Mouse (Mus musculus): ENCODE results near the gene Mdc1.
"Not testable (repeated sequence)": the region's sequence is repeated elsewhere in the genome, so short reads cannot be mapped to it uniquely, and the experiment has no call there.

Mdc1 gene

DNA sequence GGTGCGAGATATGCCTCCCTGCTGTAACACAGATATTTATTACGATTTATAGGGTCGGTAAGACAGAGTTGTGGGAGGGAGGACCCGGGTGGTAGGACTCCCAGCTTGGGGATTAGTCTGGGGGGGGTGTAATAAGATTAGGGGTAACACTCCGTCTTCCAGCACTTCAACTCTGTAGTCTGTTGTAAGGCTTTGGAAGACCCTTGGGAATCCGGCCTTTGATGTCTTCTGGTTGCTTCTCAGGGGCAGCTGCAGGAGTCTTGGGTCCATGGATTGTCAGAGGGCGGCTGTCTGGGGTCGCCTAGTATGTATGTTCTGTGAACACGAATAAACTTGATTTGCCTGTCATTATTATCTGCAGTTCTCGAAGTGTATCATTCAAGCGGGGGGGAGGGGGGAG lies 18.8 kb upstream of the Mdc1 start:
- DNase-seq (ENCODE audit: low read depth, low spot score) = no peak

DNA sequence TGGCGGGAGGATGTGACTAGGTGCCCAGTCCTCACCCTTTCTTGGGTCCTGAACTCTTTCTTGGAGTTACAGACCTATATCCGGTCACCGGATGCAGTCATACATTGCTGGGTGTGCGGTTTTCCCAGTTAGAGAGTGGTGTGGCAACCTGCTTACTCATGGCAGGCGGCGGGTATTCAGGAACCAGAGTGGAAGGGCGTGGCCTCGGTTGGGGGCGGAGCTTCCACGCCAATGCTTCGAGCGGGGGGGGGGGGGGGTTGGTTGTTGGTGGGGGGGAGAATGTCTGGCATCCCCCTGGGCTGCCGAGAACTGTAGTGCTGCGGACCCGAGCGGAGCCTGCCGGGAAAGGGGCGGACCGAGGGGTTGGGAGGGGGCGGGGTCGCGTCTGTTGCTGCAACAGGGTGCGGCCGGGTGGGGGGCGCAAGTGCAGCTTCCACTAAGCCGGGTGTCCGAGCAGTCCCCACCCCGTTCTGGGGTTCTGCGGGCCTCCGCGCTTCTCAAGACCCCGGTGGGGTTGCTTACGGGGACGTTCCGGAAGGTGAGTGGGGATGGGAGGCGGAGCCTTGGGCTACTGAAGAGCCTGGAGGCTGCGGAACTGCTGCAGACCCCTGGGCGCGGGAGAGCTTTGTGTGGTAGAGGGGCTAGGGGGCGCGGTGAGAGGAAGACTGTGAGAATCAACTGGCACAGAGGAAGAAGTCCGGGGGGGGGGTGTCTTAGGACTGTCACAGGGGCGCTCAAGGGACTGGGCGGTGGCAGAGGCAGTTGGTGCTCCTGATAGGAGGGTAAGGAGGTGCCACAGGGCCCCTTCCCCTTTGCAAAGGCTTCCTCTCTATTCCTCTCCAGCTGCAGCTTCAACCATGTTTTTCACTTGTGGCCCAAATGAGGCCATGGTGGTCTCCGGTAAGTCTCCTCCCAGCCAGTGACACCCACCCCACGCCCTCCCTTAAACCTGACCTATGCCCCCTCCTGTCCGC lies 18.1 kb upstream of the Mdc1 start, which contains the start of gene Flot1:
Gene Flot1, plus strand, starts transcription at position 267 of the 974 bp plus-strand sequence.
- no peak for DNase-seq (ENCODE audit: low read depth, low spot score)

DNA sequence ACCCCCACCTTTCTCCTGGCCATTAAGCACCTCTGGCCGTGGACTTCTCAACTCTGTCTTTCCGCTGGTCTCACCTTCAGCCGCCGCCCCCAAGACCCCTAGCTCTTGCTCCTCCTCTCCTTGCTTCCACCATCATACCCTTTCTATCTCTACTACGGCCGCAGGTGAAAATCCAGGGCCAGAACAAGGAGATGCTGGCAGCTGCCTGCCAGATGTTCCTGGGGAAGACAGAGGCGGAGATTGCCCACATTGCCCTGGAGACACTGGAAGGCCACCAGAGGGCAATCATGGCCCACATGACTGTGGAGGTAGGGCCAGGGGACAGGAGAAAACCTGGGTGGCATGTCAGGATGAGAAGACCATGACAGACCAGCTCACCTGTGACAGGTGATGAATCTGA lies 16.9 kb upstream of the Mdc1 start:
- no peak for DNase-seq (ENCODE audit: low read depth, low spot score)

DNA sequence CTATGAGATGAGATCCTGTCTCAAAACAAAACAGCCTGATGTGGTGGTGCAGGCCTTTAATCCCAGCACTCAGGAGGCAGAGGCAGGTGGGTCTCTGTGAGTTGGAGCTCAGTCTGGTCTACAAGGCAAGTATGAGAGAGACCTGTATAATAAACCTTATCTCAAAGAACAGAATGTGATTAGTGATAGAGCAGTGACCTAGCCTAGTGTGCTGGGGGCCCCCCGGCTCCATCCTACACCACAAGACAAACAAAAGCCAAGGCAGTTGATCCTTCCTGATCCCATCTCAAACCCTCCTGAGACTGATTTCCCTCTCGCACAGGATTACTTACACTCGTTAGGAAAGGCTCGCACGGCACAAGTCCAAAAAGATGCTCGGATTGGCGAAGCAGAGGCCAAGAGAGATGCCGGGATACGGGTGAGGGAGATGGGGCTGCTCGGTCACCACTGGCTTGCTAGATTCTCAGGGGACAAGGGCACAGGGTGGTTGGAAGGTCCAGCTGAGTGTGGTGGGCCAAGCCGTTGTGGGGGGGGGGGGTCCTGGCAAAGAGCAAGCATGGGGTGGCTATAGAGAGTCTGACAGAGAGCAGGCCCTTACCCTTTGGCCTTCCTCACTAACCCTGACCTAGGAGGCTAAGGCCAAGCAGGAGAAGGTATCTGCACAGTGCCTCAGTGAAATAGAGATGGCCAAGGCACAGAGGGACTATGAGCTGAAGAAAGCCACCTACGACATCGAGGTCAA lies 16.0 kb upstream of the Mdc1 start:
- DNase-seq (ENCODE audit: low read depth, low spot score) = no peak

DNA sequence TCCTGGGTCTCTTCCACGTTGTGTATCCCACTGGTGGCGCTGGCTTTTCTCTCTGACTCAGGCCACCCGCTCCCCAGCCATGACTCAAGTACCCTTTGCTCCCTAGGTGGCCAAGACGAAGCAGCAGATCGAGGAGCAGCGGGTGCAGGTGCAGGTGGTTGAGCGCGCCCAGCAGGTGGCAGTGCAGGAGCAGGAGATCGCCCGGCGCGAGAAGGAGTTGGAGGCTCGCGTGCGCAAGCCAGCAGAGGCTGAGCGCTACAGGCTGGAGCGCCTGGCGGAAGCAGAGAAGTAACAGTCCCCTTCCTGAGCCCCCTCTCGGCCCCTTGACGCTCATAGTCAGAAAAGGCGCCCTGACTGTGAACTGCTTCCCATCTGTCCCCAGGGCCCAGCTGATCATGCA lies 11.6 kb upstream of the Mdc1 start:
- no peak for DNase-seq (ENCODE audit: low read depth, low spot score)

DNA sequence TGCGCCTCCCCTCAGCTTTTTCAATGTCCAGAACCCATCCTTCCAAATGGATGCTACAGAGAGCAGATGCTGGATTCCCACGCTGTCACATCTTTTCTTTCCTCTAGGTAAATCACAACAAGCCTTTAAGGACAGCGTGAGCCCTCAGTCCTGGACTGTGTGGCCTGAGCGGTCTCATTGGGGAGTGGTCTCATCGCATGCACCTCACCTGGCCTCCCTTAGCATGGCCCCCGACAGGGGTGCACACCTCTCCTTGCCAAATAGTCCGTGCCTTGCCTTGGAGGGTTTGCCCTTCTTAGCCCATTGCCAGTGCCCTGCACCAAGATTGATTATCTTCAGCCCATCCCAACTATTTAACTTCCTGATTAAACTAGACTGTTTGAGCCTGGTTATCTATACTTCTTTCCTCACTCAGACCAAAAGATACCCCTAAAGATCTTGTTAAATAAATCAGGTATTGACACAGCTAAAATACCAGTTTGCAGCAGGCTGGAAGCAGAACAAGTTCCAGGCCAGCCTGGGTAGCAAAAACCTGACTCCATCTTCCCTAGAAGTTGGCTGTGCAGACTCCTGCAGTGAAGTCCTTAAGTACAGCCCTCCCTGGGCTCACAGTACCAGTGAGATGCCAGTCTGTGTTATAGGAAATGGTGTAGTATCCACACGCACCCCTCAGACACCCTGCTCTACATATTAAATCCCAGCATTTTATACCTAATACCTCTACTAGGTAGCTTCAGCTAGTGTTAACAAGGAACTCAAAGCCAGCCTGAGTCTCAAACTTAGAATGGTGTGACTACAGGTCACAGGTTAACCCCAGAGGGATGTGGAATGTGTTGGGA lies 8.7 kb upstream of the Mdc1 start:
- DNase-seq (ENCODE audit: low read depth, low spot score) = no peak

DNA sequence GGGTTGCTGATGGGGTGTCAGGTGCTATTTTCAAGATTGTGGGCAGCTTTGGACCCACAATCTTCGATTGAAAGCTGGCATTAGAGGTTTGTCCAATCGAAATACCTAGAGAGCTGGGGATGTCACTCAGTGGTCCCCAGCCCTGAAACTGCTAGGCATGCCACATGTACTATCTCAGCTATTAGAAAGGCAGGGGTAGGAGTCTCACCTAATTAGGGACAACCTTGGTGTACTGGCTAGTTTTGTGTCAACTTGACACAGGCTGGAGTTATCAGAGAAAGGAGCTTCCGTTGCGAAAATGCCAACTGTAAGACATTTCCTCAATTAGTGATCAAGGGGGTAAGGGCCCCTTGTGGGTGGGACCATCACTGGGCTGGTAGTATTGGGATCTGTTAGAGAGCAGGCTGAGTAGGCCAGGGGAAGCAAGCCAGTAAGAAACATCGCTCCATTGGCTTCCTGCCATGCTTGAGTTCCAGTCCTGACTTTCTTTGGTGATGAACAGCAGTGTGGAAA lies 8.0 kb upstream of the Mdc1 start:
- no peak for DNase-seq (ENCODE audit: low read depth, low spot score)

DNA sequence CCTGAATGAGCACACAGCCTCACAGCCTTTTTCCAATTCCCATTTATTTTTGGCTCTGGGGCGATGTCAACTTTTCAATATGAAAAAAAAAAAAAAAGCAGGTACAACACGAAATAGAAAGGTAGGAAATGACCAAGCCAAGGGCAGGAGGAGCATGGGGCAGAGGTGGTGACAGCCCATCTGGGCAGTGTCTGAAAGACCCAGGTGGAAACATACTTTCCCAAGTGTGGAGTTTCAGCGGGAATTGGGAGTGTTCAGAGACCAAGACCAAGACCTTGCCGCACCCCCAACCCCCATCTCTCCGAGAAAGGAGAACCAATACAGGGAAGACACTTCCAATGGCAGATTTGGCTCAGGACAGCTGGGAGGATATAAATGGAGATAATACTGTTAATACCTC lies 7.4 kb upstream of the Mdc1 start:
- DNase-seq (ENCODE audit: low read depth, low spot score) = no peak

DNA sequence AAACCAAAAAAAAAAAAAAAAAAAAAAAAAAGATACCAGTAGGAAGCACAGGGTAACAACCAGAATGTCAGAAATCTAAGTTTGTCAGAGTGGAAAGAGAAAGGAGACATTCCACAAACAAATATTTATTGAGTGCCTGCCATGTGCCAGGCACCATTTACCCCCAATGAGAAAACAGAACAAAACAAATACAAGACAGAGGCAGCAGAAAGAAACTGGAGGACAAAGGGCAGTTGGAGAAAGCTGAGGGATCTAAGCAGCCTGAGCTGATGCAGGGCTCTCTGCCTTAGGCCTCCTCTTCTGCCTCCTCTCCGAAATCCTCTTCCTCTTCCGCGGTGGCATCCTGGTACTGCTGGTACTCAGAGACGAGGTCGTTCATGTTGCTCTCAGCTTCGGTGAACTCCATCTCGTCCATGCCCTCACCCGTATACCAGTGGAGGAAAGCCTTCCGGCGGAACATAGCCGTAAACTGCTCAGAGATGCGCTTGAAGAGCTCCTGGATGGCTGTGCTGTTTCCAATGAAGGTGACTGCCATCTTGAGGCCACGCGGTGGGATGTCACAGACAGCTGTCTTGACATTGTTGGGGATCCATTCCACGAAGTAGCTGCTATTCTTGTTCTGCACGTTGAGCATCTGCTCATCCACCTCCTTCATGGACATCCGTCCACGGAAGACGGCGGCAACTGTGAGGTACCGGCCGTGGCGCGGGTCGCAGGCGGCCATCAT lies 6.5 kb upstream of the Mdc1 start:
- DNase-seq (ENCODE audit: low read depth, low spot score) = no peak

DNA sequence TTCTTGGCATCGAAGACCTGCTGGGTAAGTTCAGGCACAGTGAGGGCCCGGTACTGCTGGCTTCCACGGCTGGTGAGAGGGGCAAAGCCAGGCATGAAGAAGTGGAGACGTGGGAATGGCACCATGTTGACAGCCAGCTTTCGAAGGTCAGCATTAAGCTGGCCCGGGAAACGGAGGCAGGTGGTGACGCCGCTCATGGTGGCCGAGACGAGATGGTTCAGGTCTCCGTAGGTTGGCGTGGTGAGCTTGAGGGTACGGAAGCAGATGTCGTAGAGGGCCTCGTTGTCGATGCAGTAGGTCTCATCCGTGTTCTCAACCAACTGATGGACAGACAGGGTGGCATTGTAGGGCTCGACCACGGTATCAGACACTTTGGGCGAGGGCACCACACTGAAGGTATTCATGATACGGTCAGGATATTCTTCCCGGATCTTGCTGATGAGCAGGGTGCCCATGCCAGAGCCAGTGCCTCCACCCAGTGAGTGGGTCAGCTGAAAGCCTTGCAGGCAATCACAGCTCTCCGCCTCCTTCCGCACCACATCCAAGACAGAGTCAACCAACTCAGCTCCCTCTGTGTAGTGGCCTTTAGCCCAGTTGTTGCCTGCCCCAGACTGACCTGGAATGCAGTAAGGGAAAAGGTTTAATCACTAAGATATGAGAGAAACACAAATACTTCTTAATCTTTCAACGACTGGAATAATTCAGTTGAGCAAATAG lies 5.7 kb upstream of the Mdc1 start:
- DNase-seq (ENCODE audit: low read depth, low spot score) = no peak

DNA sequence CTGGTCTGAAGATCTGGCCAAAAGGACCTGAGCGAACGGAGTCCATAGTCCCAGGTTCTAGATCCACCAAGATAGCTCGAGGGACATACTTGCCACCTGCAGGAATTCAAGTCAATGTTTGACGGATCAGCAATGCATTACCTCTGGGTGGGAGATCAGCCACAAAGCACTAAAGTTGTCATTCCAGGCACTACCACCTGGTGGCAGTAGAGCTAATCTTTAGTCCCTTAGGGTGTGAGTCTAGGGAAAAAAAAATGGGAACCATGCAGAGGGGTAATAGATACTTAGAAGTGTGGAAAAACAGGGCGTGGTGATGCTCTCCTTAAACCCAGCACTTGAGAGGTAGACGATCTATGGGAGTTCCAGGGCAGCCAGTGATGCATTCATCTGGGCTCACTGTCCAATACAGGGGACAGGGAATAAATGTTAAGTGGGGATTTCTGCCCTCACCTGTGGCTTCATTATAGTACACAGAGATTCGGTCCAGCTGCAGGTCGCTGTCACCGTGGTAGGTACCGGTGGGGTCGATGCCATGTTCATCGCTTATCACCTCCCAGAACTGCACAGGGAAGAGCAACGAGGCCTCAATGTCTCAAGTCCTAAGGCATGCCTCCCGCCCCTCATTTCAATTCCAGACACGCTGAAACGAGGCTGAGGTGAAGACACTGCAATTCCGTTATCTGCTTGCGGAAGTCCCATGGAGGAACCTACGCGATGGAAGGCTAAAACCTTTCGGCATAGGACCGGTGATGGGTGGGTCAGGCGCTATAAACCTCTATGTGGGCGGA lies 4.9 kb upstream of the Mdc1 start:
- peak; percentile 83 for DNase-seq (ENCODE audit: low read depth, low spot score)

DNA sequence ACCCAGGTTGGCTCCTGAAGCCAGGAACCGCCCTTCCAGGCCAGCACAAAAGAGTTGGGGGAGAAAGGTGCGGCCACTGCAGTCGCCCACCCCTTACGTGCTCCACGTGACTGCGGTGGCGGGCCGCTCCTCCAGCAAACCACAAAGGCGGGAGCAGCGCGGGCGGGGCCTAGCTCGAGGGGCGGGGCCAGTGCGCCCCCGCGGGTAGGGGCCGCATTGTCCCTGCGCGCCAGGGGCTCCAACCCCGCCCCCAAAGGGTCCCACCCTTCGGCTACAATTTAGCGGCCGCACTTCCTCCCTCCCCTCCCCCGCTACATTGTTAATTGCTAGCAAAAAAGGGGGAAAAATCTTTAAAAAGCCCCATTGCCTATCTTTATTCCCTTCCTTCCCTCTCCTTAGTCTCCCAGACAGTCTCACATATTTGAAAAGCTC lies 4.3 kb upstream of the Mdc1 start:
- DNase-seq (ENCODE audit: low read depth, low spot score) = no peak

DNA sequence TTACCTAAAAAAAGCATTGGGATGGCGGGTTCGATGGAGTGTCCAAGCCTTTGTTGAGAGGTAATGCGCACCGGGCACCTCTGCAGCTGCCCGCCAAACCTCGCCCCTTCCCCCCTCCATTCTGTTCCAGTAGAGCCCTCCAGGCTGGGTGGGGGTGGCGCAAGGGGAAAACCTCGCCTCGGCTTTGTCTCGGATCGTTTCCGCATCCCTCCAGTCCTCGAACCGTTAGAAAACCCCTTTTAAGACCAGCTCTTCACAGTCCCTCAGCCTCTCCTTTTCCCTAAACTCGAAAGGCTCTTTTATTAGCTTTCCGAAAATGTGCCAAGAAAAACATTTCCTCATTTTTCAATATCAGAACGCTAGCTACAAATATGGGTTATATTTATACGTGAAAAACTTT lies 3.8 kb upstream of the Mdc1 start:
- DNase-seq (ENCODE audit: low read depth, low spot score) = no peak

DNA sequence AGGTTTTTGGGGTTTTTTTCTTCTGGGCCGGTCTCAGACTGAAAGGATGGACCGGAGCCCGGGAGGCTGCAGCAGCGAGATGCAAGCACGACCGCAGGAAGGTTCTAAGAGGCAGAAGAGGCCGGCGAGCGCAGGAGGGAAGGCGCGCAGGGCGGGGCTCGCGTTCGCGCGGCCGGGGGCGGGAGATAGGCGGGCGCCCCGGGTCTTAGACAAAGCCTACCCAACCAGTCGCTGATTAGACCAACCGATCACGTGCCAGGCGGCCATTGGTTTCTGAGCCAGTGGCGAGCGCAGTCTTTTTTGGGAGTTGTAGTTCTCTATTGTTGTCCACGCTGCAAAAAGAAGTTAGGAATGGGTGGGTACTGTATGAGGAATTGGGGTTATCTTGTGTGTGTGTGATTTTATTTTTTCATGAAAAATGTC lies 3.2 kb upstream of the Mdc1 start, which contains the start of gene Tubb5:
Gene Tubb5, minus strand, starts transcription at position 185 of the 423 bp plus-strand sequence.
- DNase-seq (ENCODE audit: low read depth, low spot score) = peak; percentile 97

DNA sequence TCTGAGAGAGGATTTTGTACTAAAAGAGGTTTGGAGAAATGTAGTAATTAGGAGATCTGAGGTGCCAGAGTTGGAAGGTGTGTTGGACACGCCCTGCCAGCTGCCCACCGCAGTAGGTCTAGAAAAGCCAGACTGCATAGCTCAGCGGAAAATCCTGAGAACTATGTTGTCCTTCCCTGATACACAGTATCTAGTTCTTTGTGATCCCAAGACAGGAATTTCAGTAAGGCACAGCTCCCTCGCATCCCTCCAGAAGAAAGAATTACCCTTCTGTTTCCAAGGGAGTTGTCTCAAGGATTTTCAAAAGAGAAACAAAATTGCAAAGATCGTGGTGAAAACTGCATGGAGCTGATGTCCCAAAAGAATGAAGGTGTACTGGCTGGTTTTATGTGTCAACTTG lies 2.7 kb upstream of the Mdc1 start:
- no peak for DNase-seq (ENCODE audit: low read depth, low spot score)

DNA sequence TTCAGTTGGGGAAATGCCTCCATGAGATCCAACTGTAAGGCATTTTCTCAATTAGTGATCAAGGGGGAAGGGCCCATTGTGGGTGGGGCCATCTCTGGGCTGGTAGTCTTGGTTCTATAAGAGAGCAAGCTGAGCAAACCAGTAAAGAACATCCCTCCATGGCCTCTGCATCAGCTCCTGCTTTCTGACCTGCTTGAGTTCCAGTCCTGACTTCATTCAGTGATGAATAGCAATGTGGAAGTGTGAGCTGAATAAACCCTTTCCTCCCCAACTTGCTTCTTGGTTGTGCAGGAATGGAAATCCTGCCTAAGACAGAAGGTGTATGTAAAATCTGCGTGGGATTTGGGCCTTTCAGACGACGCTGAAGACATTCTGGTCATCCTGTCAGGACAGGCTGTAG lies 2.3 kb upstream of the Mdc1 start:
- DNase-seq (ENCODE audit: low read depth, low spot score) = not testable (repeated sequence)

DNA sequence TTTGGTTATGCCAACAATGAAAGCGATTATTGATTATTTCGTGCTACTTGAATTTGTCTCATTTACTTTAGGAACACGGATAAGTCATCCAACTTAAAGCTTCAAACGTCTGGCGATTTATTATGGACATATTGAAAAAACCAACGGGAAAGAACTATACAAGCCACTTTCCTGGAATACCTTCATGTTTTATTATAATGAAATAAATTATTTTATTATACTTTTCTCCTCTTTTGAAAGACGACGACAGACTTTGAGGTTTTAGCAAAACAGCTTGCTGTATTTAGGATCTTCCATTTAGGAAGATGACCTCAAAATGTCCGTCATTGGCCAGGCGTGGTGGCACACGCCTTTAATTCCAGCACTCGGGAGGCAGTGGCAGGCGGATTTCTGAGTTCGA lies 754 bp upstream of the Mdc1 start:
- DNase-seq (ENCODE audit: low read depth, low spot score) = no peak

DNA sequence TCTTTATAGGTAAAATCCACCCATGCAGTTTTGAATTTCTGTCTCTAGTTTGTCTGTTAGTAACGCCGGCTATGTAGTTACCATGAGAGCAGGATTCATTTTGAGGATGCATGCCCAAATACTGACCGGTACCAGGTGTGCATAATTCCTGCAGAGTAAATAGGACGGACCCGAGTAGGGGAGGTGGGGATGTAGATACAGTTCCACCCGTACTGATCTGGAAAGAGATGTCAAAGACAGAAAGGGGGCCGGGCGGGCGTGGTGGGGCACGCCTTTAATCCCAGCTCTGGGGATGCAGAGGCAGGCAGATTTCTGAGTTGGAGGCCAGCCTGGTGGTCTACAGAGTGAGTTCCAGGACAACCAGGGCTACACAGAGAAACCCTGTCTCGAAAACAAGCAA lies 691 bp downstream of the Mdc1 start:
- no peak for DNase-seq (ENCODE audit: low read depth, low spot score)

DNA sequence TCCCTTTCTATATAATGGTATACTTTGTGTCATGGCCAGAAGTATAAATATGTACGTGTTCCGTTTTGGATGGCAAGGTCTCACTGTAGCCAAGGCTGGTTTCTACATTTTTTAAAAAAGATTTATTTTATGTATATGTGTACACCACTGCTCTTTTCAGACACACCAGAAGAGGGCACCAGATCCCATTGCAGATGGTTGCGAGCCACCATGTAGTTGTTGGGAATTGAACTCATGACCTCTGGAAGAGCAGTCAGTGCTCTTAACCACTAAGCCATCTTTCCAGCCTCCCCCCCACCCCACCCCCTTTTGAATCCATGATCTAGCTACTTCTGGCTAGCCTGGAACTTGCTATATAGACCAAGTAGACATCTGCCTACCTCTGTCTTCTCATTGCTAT lies 2.2 kb downstream of the Mdc1 start:
- DNase-seq (ENCODE audit: low read depth, low spot score) = no peak

All from telencephalon, adult 2 months (tissue).